Mouse (Mus musculus): ENCODE results near the gene Trip11.

The Trip11 gene

GRCm38 (mm10) chr12:101897113-101897512 is 16.0 kb downstream of the Trip11 start:
- DNase-seq (ENCODE audit: low spot score in 2 of 2), result no peak

- no peak for DNase-seq (ENCODE audit: low spot score in 2 of 2)
Measured at GRCm38 (mm10) chr12:101893296-101893695, 19.8 kb downstream of the Trip11 start.

- no peak for DNase-seq (ENCODE audit: low spot score in 2 of 2)
Measured at GRCm38 (mm10) chr12:101892832-101893231, 20.2 kb downstream of the Trip11 start.

- no peak for DNase-seq (ENCODE audit: low spot score in 2 of 2)
Measured at GRCm38 (mm10) chr12:101891066-101891465, 22.0 kb downstream of the Trip11 start.

- DNase-seq (ENCODE audit: low spot score in 2 of 2), result no peak
Measured at GRCm38 (mm10) chr12:101889351-101889750, 23.7 kb downstream of the Trip11 start.

GRCm38 (mm10) chr12:101888312-101888711 is 24.8 kb downstream of the Trip11 start:
- DNase-seq (ENCODE audit: low spot score in 2 of 2), result no peak

GRCm38 (mm10) chr12:101884926-101885325 is 28.1 kb downstream of the Trip11 start:
- no peak for DNase-seq (ENCODE audit: low spot score in 2 of 2)

- no peak for DNase-seq (ENCODE audit: low spot score in 2 of 2)
Measured at GRCm38 (mm10) chr12:101876374-101876773, 36.7 kb downstream of the Trip11 start.

- DNase-seq (ENCODE audit: low spot score in 2 of 2), result no peak
Measured at GRCm38 (mm10) chr12:101875107-101875506, 38.0 kb downstream of the Trip11 start.

- no peak for DNase-seq (ENCODE audit: low spot score in 2 of 2)
Measured at GRCm38 (mm10) chr12:101862286-101862964, 50.6 kb downstream of the Trip11 start.

- no peak for DNase-seq (ENCODE audit: low spot score in 2 of 2)
Measured at GRCm38 (mm10) chr12:101860256-101860655, 52.8 kb downstream of the Trip11 start.

GRCm38 (mm10) chr12:101858011-101858410 is 55.1 kb downstream of the Trip11 start:
- DNase-seq (ENCODE audit: low spot score in 2 of 2), result no peak

- no peak for DNase-seq (ENCODE audit: low spot score in 2 of 2)
Measured at GRCm38 (mm10) chr12:101854336-101854735, 58.7 kb downstream of the Trip11 start.

GRCm38 (mm10) chr12:101851846-101852564 is 61.1 kb downstream of the Trip11 start:
- DNase-seq (ENCODE audit: low spot score in 2 of 2), result no peak

- DNase-seq (ENCODE audit: low spot score in 2 of 2), result no peak
Measured at GRCm38 (mm10) chr12:101851314-101851713, 61.8 kb downstream of the Trip11 start.

GRCm38 (mm10) chr12:101836546-101837274 is 76.4 kb downstream of the Trip11 start:
- no peak for DNase-seq (ENCODE audit: low spot score in 2 of 2)

- no peak for DNase-seq (ENCODE audit: low spot score in 2 of 2)
Measured at GRCm38 (mm10) chr12:101834715-101835114, 78.4 kb downstream of the Trip11 start.

GRCm38 (mm10) chr12:101833776-101834175 is 79.3 kb downstream of the Trip11 start:
- no peak for DNase-seq (ENCODE audit: low spot score in 2 of 2)

- DNase-seq (ENCODE audit: low spot score in 2 of 2), result no peak
Measured at GRCm38 (mm10) chr12:101833115-101833506, 80.0 kb downstream of the Trip11 start.

GRCm38 (mm10) chr12:101832179-101833114 is 80.6 kb downstream of the Trip11 start:
- DNase-seq (ENCODE audit: low spot score in 2 of 2), result no peak

- DNase-seq (ENCODE audit: low spot score in 2 of 2), result no peak
Measured at GRCm38 (mm10) chr12:101831221-101831620, 81.8 kb downstream of the Trip11 start.

GRCm38 (mm10) chr12:101823161-101823560 is 89.9 kb downstream of the Trip11 start:
- DNase-seq (ENCODE audit: low spot score in 2 of 2), result no peak

Data from right cerebral cortex, postnatal 10 days (tissue).